Mouse (Mus musculus): ENCODE data around the gene Myo15b. TPM values are rescaled to one million over a fixed set of nuclear protein-coding genes. Genes with fewer than 3 reads are reported as not detected.

Gene Myo15b
- polyA plus RNA-seq, 1 experiment from 2014 or later, result 0.67 TPM

DNA sequence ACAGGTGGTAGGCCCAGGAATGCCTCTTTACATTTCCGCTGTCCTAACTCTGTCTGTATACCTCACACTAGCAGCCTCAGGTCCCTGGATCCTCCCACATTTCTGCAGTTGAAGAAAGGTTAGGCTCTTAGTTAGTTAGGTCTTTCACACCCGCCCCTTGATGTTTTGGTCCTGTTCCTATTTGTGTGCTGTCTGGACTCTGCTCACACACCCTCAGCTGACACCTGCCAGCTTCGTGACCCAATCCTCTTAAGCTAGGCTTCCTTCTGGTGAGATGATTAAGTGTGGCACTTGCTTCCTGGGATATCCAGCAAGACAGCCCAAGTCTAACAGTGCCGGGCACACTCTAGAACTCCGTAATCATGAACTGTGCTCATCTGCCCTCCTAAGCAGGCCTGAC lies 48.3 kb downstream of the Myo15b start:
- Histone ChIP-seq H3K27ac (no peak overlapping the region), H3K9ac (no peak overlapping the region), H3K4me3 (no peak overlapping the region), H3K4me1 (peaks cover 33% of the 10 kb centered on the region), H3K27me3 (no peaks in the 10 kb centered on the region), H3K9me3 (no peaks in the 10 kb centered on the region), H3K36me3 (peaks cover 22% of the 10 kb centered on the region), H3K4me2 (no peak overlapping the region)
- WGBS, result 87% methylated on average over 5 of the region's 5 CpGs
- ATAC-seq (ENCODE audit: insufficient number of reproducible peaks, insufficient read depth, low FRiP score, low TSS enrichment, low read depth), result no peak

DNA sequence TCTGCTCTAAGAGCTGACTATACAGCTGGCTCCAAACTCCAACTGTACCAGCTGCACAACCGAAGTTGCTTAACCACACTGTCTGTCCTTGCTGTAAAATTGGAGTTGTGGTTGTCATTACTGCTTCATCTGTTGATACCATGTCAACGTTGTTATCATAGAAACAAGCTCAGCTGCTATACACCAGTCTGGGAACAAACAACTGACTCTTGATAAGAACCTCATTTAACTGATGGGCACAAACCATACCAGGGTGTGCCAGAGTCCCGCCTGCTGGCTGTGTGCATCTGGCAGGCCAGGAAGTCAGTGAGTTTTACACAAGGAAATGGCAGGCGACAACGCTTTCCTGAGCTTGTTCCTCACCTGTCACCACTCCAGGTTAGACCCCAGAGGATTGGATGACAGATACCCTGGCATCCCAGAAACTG lies 52.9 kb downstream of the Myo15b start:
- ATAC-seq (ENCODE audit: insufficient number of reproducible peaks, insufficient read depth, low FRiP score, low TSS enrichment, low read depth), result 0 out of 2 replicates have a peak, but pooled peaks have one; percentile 17
- H3K9me3 ChIP-seq, result no peaks in the 10 kb centered on the region
- 93% methylated on average over 5 of the region's 5 CpGs for WGBS
- H3K9ac ChIP-seq, result no peak overlapping the region
- H3K4me2 ChIP-seq, result no peak overlapping the region
- no peaks in the 10 kb centered on the region for H3K27me3 ChIP-seq
- no peak overlapping the region for H3K27ac ChIP-seq
- H3K4me1 ChIP-seq, result no peaks in the 10 kb centered on the region
- peaks cover 53% of the 10 kb centered on the region for H3K36me3 ChIP-seq
- no peak overlapping the region for H3K4me3 ChIP-seq

DNA sequence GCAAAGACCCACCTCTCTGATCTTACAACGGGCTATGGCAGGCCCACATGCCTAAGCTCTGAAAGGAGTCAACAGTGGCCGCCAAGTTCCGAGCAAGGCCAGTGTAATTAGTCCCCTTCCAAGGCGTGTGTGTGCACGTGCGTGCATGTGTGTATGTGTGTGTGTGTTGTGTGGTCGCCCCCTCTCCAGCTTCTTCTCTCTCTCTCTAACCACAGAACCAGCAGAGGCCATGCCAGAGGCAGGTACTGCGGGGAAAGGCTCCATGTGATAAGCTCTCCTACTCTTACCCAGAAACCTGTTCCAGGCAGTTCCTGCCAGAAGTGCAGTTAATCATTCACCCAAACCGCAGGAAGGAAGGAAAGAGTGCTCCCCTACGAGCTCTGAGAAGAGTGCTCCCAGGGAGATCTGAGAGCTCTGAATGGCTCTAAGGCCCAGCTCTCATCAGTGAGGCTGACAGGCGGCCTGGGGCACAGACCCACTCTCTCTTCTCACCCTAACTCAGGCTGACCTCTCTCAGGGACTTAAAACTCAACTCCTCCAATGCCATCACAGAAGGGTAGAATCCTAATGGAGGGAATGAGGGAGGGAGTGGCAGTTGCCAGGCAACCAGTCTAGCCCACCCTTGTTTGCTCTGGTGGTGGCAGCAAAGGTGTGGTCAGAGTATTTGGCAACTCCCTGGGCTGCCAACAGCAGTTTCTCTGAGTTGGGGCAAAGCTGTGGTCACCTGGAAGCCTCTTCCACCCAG lies 53.6 kb downstream of the Myo15b start, which contains the start of gene Smim6:
Gene Smim6, plus strand, starts transcription at position 386 of the 745 bp plus-strand sequence.
- H3K27ac ChIP-seq, result no peak within 1 kb of the TSS
- no peak within 1 kb of the TSS for H3K9ac ChIP-seq
- peaks cover 59% of the 10 kb centered on the region for H3K36me3 ChIP-seq
- no peaks in the 10 kb centered on the region for H3K9me3 ChIP-seq
- no peaks in the 10 kb centered on the region for H3K27me3 ChIP-seq
- WGBS, result 78% methylated on average over 11 of the region's 11 CpGs
- H3K4me2 ChIP-seq, result no peak within 1 kb of the TSS
- no peak for ATAC-seq (ENCODE audit: insufficient number of reproducible peaks, insufficient read depth, low FRiP score, low TSS enrichment, low read depth)
- H3K4me3 ChIP-seq, result no peak within 1 kb of the TSS
- H3K4me1 ChIP-seq, result no peaks in the 10 kb centered on the region

DNA sequence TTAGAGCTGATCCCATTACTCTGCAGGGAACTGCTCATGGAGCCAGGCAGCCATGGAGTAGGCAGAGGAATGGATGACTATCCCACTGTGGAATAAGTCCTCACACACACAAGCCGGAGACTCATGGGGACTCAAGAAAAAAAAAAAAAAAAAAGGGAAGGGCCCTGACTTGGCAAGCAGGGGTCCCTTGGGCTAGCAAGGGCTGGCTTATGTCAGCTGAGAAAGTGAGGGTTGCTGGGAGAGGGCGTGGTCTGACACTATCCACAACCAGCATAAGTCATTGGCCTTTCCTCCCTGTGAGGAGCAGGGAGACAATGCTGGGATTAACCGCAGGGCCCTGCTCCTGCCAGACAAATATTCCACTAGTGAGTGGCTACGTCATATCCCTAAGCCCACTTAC lies 58.4 kb downstream of the Myo15b start:
- Histone ChIP-seq H3K9me3 (no peaks in the 10 kb centered on the region), H3K27ac (no peak overlapping the region), H3K27me3 (no peaks in the 10 kb centered on the region), H3K4me3 (no peak overlapping the region), H3K4me2 (no peak overlapping the region), H3K4me1 (no peaks in the 10 kb centered on the region), H3K36me3 (peaks cover 50% of the 10 kb centered on the region), H3K9ac (no peak overlapping the region)
- no peak for ATAC-seq (ENCODE audit: insufficient number of reproducible peaks, insufficient read depth, low FRiP score, low TSS enrichment, low read depth)
- WGBS, result 91% methylated on average over 4 of the region's 4 CpGs

DNA sequence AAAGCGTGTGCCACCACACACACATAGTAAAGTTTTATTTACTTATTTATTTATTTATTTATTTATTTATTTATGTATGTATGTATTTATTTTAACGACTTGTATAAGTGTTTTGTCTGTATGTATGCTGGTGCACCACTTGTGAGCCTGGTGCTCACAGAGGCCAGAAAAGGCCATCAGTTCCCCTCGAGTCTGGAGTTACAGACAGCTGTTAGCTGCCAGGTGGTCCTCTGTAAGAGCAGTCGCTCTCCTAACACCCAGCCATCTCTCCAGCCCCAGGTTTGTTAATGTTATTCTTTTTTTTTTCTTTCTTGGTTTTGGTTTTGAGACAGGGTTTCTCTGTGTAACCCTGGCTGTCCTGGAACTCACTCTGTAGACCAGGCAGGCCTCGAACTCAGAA lies 60.4 kb downstream of the Myo15b start:
- Histone ChIP-seq H3K27ac (no peak overlapping the region), H3K9ac (no peak overlapping the region), H3K36me3 (peaks cover 50% of the 10 kb centered on the region), H3K4me3 (no peak overlapping the region), H3K27me3 (no peaks in the 10 kb centered on the region), H3K4me2 (no peak overlapping the region), H3K4me1 (no peaks in the 10 kb centered on the region), H3K9me3 (no peaks in the 10 kb centered on the region)
- ATAC-seq (ENCODE audit: insufficient number of reproducible peaks, insufficient read depth, low FRiP score, low TSS enrichment, low read depth), result no peak
- WGBS, result 89% methylated on average over 5 of the region's 5 CpGs

DNA sequence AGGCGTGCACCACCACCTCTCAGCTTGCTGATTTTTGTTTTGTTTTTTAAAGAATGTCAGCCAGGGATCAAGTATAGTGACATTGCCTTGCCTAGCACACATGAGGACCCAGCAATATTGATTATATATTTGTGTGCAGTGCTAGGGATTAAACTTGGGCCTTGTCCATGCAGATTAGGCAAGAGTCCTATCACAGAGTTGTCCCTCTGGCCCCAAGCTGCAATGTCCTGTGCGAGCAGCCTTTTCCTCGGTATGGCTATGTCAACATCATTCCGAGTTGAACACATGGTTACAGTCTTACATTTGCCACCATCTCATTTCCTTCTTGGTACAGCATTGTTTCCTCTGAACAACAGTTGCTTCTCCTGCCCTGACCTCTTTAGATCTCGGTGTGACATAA lies 60.9 kb downstream of the Myo15b start:
- H3K4me1 ChIP-seq, result no peaks in the 10 kb centered on the region
- ATAC-seq (ENCODE audit: insufficient number of reproducible peaks, insufficient read depth, low FRiP score, low TSS enrichment, low read depth), result no peak
- no peak overlapping the region for H3K4me2 ChIP-seq
- H3K4me3 ChIP-seq, result no peak overlapping the region
- no peaks in the 10 kb centered on the region for H3K27me3 ChIP-seq
- H3K27ac ChIP-seq, result no peak overlapping the region
- no peaks in the 10 kb centered on the region for H3K9me3 ChIP-seq
- WGBS, result 92% methylated on average over 5 of the region's 5 CpGs
- peaks cover 51% of the 10 kb centered on the region for H3K36me3 ChIP-seq
- no peak overlapping the region for H3K9ac ChIP-seq

DNA sequence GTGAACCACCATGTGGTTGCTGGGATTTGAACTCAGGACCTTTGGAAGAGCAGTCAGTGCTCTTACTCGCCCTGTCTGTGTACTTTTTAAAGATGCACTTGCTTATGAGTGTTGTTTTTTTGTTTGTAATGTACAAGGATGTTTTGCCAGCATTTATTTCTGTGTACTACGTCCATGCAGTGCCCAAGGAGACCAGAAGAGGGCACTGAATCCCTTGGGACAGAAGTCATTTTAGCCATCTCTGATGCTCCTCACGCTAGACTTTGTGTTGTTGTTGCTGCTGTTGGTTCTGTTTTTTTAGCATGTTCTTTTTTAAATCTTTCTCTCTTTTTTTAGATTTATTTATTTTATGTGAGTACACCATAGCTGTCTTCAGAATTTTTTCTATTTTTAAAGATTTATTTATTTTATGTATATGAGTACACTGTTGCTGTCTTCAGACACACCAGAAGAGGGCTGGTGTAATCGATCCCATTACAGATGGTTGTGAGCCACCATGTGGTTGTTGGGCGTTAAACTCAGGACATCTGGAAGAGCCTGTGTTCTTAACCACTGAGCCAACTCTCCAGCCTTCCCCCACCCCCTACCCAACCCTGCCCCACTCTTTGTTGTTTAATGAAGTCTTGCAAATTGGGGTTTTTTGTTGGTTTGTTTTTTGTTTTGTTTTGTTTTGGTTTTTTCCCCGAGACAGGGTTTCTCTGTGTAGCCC lies 62.1 kb downstream of the Myo15b start:
- Histone ChIP-seq H3K9ac (no peak overlapping the region), H3K36me3 (peaks cover 55% of the 10 kb centered on the region), H3K4me3 (no peak overlapping the region), H3K4me1 (no peaks in the 10 kb centered on the region), H3K9me3 (no peaks in the 10 kb centered on the region), H3K27me3 (no peaks in the 10 kb centered on the region), H3K4me2 (no peak overlapping the region), H3K27ac (no peak overlapping the region)
- 40% methylated on average over 6 of the region's 6 CpGs for WGBS
- ATAC-seq (ENCODE audit: insufficient number of reproducible peaks, insufficient read depth, low FRiP score, low TSS enrichment, low read depth), result no peak

DNA sequence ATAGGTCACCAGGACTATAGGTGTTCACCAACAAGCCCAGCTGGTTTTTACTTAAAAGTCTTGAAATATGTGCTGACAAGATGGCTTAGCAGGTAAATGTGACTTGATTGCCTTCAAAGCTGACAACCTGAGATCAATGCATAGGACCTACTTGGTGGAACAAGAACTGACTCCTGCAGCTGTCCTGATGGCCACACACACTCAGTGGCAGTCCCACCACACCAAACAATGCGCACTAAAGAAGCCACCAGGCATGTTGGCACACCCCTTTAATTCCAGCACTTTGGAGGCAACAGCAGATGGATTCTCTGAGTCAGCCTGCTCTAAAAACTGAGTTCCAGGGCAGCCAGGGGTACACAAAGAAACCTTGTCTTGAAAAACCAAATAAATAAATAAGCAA lies 63.8 kb downstream of the Myo15b start:
- Histone ChIP-seq H3K4me3 (no peak overlapping the region), H3K4me1 (no peaks in the 10 kb centered on the region), H3K27ac (no peak overlapping the region), H3K36me3 (peaks cover 44% of the 10 kb centered on the region), H3K9ac (no peak overlapping the region), H3K9me3 (no peaks in the 10 kb centered on the region), H3K4me2 (no peak overlapping the region), H3K27me3 (no peaks in the 10 kb centered on the region)
- WGBS, result 92% methylated on average over 1 of the region's 1 CpGs
- ATAC-seq (ENCODE audit: insufficient number of reproducible peaks, insufficient read depth, low FRiP score, low TSS enrichment, low read depth), result no peak

DNA sequence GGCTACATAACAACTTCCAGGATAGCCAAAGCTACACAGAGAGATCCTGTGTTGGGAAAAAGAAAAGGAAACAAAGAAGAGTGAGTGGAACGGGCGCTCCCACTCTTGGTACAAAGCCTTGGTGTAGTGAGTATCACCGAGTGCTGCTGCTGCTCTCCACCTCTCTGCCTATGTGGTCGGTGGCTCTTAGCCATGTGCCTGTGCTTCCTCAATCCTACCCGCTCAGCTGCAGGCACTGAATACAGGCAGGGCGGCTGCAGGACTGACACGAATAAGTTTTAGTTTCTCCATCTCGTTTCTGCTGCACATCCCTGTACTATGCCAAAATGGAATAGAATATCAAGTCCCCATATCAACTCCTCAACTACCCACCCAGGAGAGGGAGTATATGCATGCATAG lies 70.8 kb downstream of the Myo15b start:
- Histone ChIP-seq H3K36me3 (peaks cover 35% of the 10 kb centered on the region), H3K27ac (no peak overlapping the region), H3K9me3 (no peaks in the 10 kb centered on the region), H3K4me3 (no peak overlapping the region), H3K4me1 (peaks cover 13% of the 10 kb centered on the region), H3K9ac (no peak overlapping the region), H3K27me3 (no peaks in the 10 kb centered on the region), H3K4me2 (no peak overlapping the region)
- 88% methylated on average over 8 of the region's 8 CpGs for WGBS
- ATAC-seq (ENCODE audit: insufficient number of reproducible peaks, insufficient read depth, low FRiP score, low TSS enrichment, low read depth), result no peak

DNA sequence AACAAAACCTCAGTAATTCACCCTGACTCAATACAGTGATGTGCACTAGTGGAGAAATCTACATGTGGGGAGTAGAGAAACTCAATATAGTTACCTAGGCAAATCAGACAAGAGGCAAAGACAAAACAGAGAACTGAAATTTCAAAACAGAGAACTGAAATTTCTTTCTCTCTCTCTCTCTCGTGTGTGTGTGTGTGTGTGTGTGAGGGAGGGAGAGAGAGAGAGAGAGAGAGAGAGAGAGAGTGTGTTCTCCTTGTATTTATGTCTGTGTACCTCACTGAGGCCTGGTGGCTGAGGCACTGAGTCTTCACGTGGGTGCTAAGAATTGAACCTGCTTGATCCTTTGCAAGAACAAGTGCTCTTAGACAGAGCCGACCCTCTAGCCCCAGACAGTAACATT lies 71.6 kb downstream of the Myo15b start:
- H3K36me3 ChIP-seq, result peaks cover 28% of the 10 kb centered on the region
- peaks cover 21% of the 10 kb centered on the region for H3K4me1 ChIP-seq
- H3K27ac ChIP-seq, result no peak overlapping the region
- no peaks in the 10 kb centered on the region for H3K9me3 ChIP-seq
- H3K27me3 ChIP-seq, result no peaks in the 10 kb centered on the region
- no peak overlapping the region for H3K4me3 ChIP-seq
- H3K4me2 ChIP-seq, result no peak overlapping the region
- ATAC-seq (ENCODE audit: insufficient number of reproducible peaks, insufficient read depth, low FRiP score, low TSS enrichment, low read depth), result no peak
- WGBS, result 67% methylated on average over 3 of the region's 3 CpGs
- no peak overlapping the region for H3K9ac ChIP-seq

DNA sequence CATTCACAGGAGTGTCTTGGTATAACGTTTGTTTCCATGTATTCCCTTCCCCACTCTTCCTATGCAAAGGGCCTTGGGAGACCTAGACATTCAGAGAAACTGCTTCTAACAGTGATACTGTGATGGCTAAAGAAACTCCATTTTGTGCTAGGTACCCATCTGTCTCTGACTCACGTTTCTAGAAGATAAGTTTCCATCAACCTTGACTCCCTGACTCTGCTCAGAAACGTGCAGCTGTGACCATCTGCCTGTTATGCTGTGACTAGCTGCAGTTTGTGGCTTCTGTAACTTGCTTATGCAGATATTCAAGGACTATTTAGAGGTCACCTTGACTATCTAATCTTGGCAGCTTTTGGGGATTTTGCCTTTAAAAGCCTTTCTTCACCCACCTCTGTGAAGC lies 73.0 kb downstream of the Myo15b start:
- Histone ChIP-seq H3K4me1 (peaks cover 22% of the 10 kb centered on the region), H3K9me3 (no peaks in the 10 kb centered on the region), H3K4me3 (no peak overlapping the region), H3K27ac (no peak overlapping the region), H3K27me3 (no peaks in the 10 kb centered on the region), H3K4me2 (no peak overlapping the region), H3K36me3 (peaks cover 27% of the 10 kb centered on the region), H3K9ac (0 out of 2 replicates have a peak overlapping the region, but pooled peaks have one; percentile 1)
- WGBS, result 73% methylated on average over 3 of the region's 3 CpGs
- no peak for ATAC-seq (ENCODE audit: insufficient number of reproducible peaks, insufficient read depth, low FRiP score, low TSS enrichment, low read depth)
